In the genomic region with DNA sequence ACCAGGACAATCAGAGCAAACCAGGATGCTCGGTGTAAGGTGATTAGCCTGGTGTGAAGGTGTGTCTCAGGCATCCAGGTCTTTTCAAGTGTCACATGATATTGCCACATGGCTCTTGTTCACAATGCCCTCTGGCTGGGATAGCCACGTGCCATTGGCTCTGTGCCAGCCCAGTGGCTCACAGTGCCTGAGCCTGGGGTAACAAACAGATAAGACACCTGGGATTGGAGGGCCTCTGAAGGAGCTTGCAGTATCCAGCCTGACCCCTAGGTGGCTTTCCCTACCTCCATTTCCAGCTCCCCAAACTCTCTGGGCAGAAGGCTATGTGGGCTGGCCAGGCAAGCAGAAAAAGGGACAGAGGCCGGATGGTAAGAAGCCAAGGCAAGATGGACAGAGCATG, we compare ENCODE assay signal across 8 mouse cellular contexts. TPM values are rescaled to one million over a fixed set of nuclear protein-coding genes. Genes with fewer than 3 reads are reported as not detected.
DNase-seq lines count a peak whose midpoint lies in the region; ATAC-seq and TF ChIP-seq lines count a peak whose summit lies in the region.

No protein-coding gene starts in this region.

- H3K27me3 ChIP-seq in midbrain, embryonic 10.5 days (ENCODE audit: low read depth, poor library complexity, severe bottlenecking), result no peaks in the 10 kb centered on the region
- H3K27me3 ChIP-seq in midbrain, embryonic 15.5 days (replicated peaks), result no peaks in the 10 kb centered on the region
- no peaks in the 10 kb centered on the region for H3K27me3 ChIP-seq in intestine, postnatal 0 days (replicated peaks; ENCODE audit: control insufficient read depth, insufficient read depth, low read length)
- H3K27me3 ChIP-seq in midbrain, embryonic 16.5 days (ENCODE audit: control insufficient read depth, insufficient read depth, low read depth, low read length), result no peaks in the 10 kb centered on the region

- no peak overlapping the region for H3K4me2 ChIP-seq in midbrain, embryonic 15.5 days
- H3K4me2 ChIP-seq in intestine, postnatal 0 days (replicated peaks; ENCODE audit: low read depth), result no peak overlapping the region
- H3K4me2 ChIP-seq in midbrain, embryonic 16.5 days (ENCODE audit: low read length), result no peak overlapping the region

- peaks cover 3% of the 10 kb centered on the region for H3K4me1 ChIP-seq in midbrain, embryonic 10.5 days
- H3K4me1 ChIP-seq in midbrain, embryonic 15.5 days, result no peaks in the 10 kb centered on the region
- H3K4me1 ChIP-seq in intestine, postnatal 0 days (replicated peaks; ENCODE audit: control insufficient read depth, insufficient read depth, low read length), result no peaks in the 10 kb centered on the region
- peaks cover 2% of the 10 kb centered on the region; the same call in 1 of the 2 replicates for H3K4me1 ChIP-seq in midbrain, embryonic 16.5 days (ENCODE audit: control insufficient read depth, insufficient read depth, low read length)

- H3K4me3 ChIP-seq in midbrain, embryonic 10.5 days, result no peak overlapping the region
- H3K4me3 ChIP-seq in midbrain, embryonic 15.5 days, result no peak overlapping the region
- no peak overlapping the region for H3K4me3 ChIP-seq in intestine, postnatal 0 days (ENCODE audit: low read depth, low read length)
- no peak overlapping the region for H3K4me3 ChIP-seq in midbrain, embryonic 16.5 days (ENCODE audit: low read depth, low read length)

- 57% methylated on average over 3 of the region's 3 CpGs for WGBS in midbrain, embryonic 10.5 days
- 41% methylated on average over 3 of the region's 3 CpGs for WGBS in midbrain, embryonic 15.5 days
- WGBS in intestine, postnatal 0 days, result 25% methylated on average over 3 of the region's 3 CpGs
- 46% methylated on average over 3 of the region's 3 CpGs for WGBS in midbrain, embryonic 16.5 days

- TF ChIP-seq CTCF in intestine, postnatal 0 days (IDR thresholded peaks at IDR 0.05; ENCODE audit: low read depth), result peak; percentile 69

- no peak for ATAC-seq in midbrain, embryonic 15.5 days (replicated peaks)
- ATAC-seq in intestine, postnatal 0 days, result peak; percentile 68
- 0 out of 2 replicates have a peak, but pooled peaks have one; percentile 51 for ATAC-seq in midbrain, embryonic 16.5 days

- H3K36me3 ChIP-seq in midbrain, embryonic 10.5 days, result no peaks in the 10 kb centered on the region
- no peaks in the 10 kb centered on the region for H3K36me3 ChIP-seq in midbrain, embryonic 15.5 days (replicated peaks)
- H3K36me3 ChIP-seq in intestine, postnatal 0 days (ENCODE audit: control insufficient read depth, insufficient read depth), result no peaks in the 10 kb centered on the region
- no peaks in the 10 kb centered on the region for H3K36me3 ChIP-seq in midbrain, embryonic 16.5 days (ENCODE audit: control insufficient read depth, insufficient read depth, low read length)

- H3K27ac ChIP-seq in midbrain, embryonic 10.5 days (replicated peaks), result no peak overlapping the region
- H3K27ac ChIP-seq in midbrain, embryonic 15.5 days, result no peak overlapping the region
- no peak overlapping the region for H3K27ac ChIP-seq in intestine, postnatal 0 days (ENCODE audit: low read depth, low read length)
- H3K27ac ChIP-seq in midbrain, embryonic 16.5 days (ENCODE audit: low read length), result no peak overlapping the region

- H3K9ac ChIP-seq in midbrain, embryonic 15.5 days, result no peak overlapping the region
- no peak overlapping the region for H3K9ac ChIP-seq in intestine, postnatal 0 days (ENCODE audit: low read depth, low read length)
- H3K9ac ChIP-seq in midbrain, embryonic 16.5 days (ENCODE audit: low read depth, low read length), result no peak overlapping the region

- no peaks in the 10 kb centered on the region for H3K9me3 ChIP-seq in midbrain, embryonic 10.5 days (replicated peaks)
- H3K9me3 ChIP-seq in midbrain, embryonic 15.5 days, result no peaks in the 10 kb centered on the region
- H3K9me3 ChIP-seq in intestine, postnatal 0 days (ENCODE audit: control insufficient read depth), result no peaks in the 10 kb centered on the region
- no peaks in the 10 kb centered on the region for H3K9me3 ChIP-seq in midbrain, embryonic 16.5 days (replicated peaks; ENCODE audit: control insufficient read depth, low read length, poor library complexity, severe bottlenecking)

- peak; percentile 29 for DNase-seq in midbrain, embryonic 10.5 days (ENCODE audit: low spot score)
- DNase-seq in adrenal gland, postnatal 14 days, result peak; percentile 63
- peak; percentile 26 for DNase-seq in embryo, embryonic 11.5 days (ENCODE audit: low read depth, low spot score)
- DNase-seq in right cerebral cortex, postnatal 25 days, result no peak
- DNase-seq in yolk sac, embryonic 10.5 days (ENCODE audit: low spot score), result no peak

RNA-seq across cellular contexts. Expression of a gene that starts 35.6 kb away (rescaled TPM):
- 2.1 and 2.3 TPM in 2 replicates for polyA plus RNA-seq in midbrain, embryonic 10.5 days (2016; fragmentation: Nextera tagmentation; extraction: Ambion mirVana)
- 15.3 and 15.8 TPM in 2 replicates for polyA plus RNA-seq in midbrain, embryonic 15.5 days (2015; fragmentation: Nextera tagmentation; extraction: Ambion mirVana)
- 5.4 and 5.9 TPM in 2 replicates for total RNA-seq in adrenal gland, postnatal 14 days (2021)
- 1.9 and 2.2 TPM in 2 replicates for polyA plus RNA-seq in intestine, postnatal 0 days (2015; fragmentation: Nextera tagmentation; extraction: Ambion mirVana)
- 12.2 and 13.7 TPM in 2 replicates for polyA plus RNA-seq in midbrain, embryonic 16.5 days (2015; fragmentation: Nextera tagmentation; extraction: Ambion mirVana)

Comparison
In these comparisons a context has a peak if more than half of its experiments do, and no peak if none do; other contexts are left out.
1. DNase-seq: peak in midbrain, embryonic 10.5 days (single experiment), adrenal gland, postnatal 14 days (single experiment) and embryo, embryonic 11.5 days (single experiment); none in right cerebral cortex, postnatal 25 days (single experiment) and yolk sac, embryonic 10.5 days (single experiment).